Mouse (Mus musculus) myocyte (in vitro differentiated cells): ENCODE measurements around the gene Siglece.

Source experiments
- CEBPB ChIP-seq: IDR thresholded peaks from 2 replicates; pipeline ENCODE4 v1.6.1; 2011; ENCODE audit warnings: mild to moderate bottlenecking, moderate library complexity; ENCODE audit not compliant: poor library complexity, insufficient read depth, severe bottlenecking
- E2F4 ChIP-seq: IDR thresholded peaks from one replicate; pipeline ENCODE4 v1.6.1; 2011; ENCODE audit warnings: mild to moderate bottlenecking, control low read depth, moderate library complexity; ENCODE audit not compliant: insufficient read depth
- MAX ChIP-seq: IDR thresholded peaks from one replicate; pipeline ENCODE4 v1.6.1; 2011; ENCODE audit warnings: low read depth, mild to moderate bottlenecking, control low read depth
- MYOD1 ChIP-seq, 3 experiments: IDR thresholded peaks; one replicate each; pipeline ENCODE4 v1.6.1; 2011; ENCODE audit warnings: control low read depth in 2 of 3, low read depth in 2 of 3, mild to moderate bottlenecking in 2 of 3, moderate library complexity in 1 of 3; ENCODE audit not compliant: insufficient read length in 2 of 3, control insufficient read depth in 1 of 3
- MYOG ChIP-seq, 3 experiments: IDR thresholded peaks; one replicate each; pipeline ENCODE4 v1.6.1; 2011; ENCODE audit warnings: control low read depth in 2 of 3, low read depth in 2 of 3, mild to moderate bottlenecking in 2 of 3; ENCODE audit not compliant: insufficient read length in 2 of 3, control insufficient read depth in 1 of 3, insufficient read depth in 1 of 3
- POLR2A ChIP-seq: IDR thresholded peaks from one replicate; pipeline ENCODE4 v1.6.1; 2011; ENCODE audit warnings: low read depth, mild to moderate bottlenecking, control low read depth, moderate library complexity; ENCODE audit not compliant: insufficient read length
- POLR2AphosphoS2 ChIP-seq: IDR thresholded peaks from one replicate; pipeline ENCODE4 v1.6.1; 2011; ENCODE audit warnings: low read depth, control low read depth; ENCODE audit not compliant: insufficient read length
- REST ChIP-seq: IDR thresholded peaks from one replicate; pipeline ENCODE4 v1.6.1; 2011; ENCODE audit warnings: mild to moderate bottlenecking, control low read depth, moderate library complexity; ENCODE audit not compliant: insufficient read depth, insufficient read length
- SRF ChIP-seq: IDR thresholded peaks from one replicate; pipeline ENCODE4 v1.6.1; 2011; ENCODE audit warnings: low read depth; ENCODE audit not compliant: control insufficient read depth, insufficient read length
- TCF12 ChIP-seq: IDR thresholded peaks from one replicate; pipeline ENCODE4 v1.6.1; 2011; ENCODE audit warnings: mild to moderate bottlenecking, control low read depth; ENCODE audit not compliant: poor library complexity, insufficient read depth, severe bottlenecking
- TCF3 ChIP-seq: IDR thresholded peaks from one replicate; pipeline ENCODE4 v1.6.1; 2011; ENCODE audit warnings: low read depth, control low read depth; ENCODE audit not compliant: insufficient read length
- USF1 ChIP-seq: IDR thresholded peaks from one replicate; pipeline ENCODE4 v1.6.1; 2011; ENCODE audit warnings: low read depth, mild to moderate bottlenecking, control low read depth, moderate library complexity

DNA sequence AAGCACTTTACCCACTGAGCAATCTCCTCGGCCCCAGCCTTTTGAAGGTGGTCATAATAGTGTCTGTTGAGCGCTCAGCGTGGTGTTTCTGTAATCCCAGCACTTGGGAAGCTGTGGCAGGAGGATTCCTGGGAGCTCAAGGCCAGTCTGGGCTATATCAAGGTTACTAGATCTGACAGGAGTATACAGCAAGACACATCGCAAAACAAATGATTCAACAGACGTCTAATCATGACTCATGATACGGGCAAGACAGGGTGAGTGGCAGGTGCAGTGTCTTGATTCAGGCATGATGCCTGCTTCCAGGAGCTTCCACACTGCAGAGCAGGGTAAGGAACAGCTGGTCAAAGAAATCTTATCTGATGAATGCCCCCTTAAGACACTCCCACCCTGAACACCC lies 7.3 kb downstream of the Siglece start:
- no peak for TF ChIP-seq POLR2AphosphoS2
- no peak for TF ChIP-seq E2F4
- no peak for TF ChIP-seq MYOG (IDR thresholded peaks at IDR 0.05; ENCODE audit: control insufficient read depth in 1 of 3, insufficient read depth in 1 of 3, insufficient read length in 2 of 3, low read depth in 2 of 3)
- TF ChIP-seq MYOD1 (IDR thresholded peaks at IDR 0.05; ENCODE audit: control insufficient read depth in 1 of 3, insufficient read length in 2 of 3, low read depth in 2 of 3), result no peak
- TF ChIP-seq POLR2A, result no peak
- TF ChIP-seq TCF12, result no peak
- TF ChIP-seq USF1, result no peak
- no peak for TF ChIP-seq SRF
- no peak for TF ChIP-seq MAX
- no peak for TF ChIP-seq CEBPB
- TF ChIP-seq REST, result no peak
- TF ChIP-seq TCF3, result no peak
